Mouse (Mus musculus): ENCODE results near the gene Atl1. TPM values are rescaled to one million over a fixed set of nuclear protein-coding genes. Genes with fewer than 3 reads are reported as not detected.

Atl1 gene
- polyA plus RNA-seq, 1 experiment from 2014 or later, result 132 TPM

- no peaks in the 10 kb centered on the region for H3K4me1 ChIP-seq (replicated peaks)
- H3K27ac ChIP-seq (replicated peaks), result no peak overlapping the region
- no peak for ATAC-seq (ENCODE audit: low FRiP score, low read depth)
- no peaks in the 10 kb centered on the region for H3K27me3 ChIP-seq
- no peak overlapping the region for H3K4me2 ChIP-seq
- no peaks in the 10 kb centered on the region for H3K9me3 ChIP-seq
- WGBS, result 82% methylated on average over 2 of the region's 2 CpGs
- no peak overlapping the region for H3K9ac ChIP-seq
- H3K36me3 ChIP-seq, result no peaks in the 10 kb centered on the region
- H3K4me3 ChIP-seq, result no peak overlapping the region
Measured at GRCm38 (mm10) chr12:69917870-69918269, 25.5 kb downstream of the Atl1 start.

DNA sequence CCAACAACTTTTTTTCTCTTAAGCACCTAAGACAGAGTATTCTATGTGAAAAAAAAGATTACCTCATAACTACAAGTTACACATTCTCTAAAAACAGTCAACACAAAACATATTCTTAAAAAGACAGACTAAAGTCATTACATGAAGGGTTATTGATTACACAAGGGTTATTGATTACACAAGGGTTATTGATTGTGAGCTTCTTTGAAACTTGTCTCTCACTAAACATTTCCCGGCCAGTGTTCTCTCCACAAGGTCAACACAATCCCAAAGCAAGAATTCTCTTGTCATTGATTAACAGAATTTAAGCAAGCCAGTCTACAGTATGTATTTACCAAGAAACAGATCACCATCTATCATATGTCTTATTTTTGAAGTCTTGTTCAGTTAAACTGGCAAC lies 29.7 kb downstream of the Atl1 start:
- no peaks in the 10 kb centered on the region for H3K36me3 ChIP-seq
- no peaks in the 10 kb centered on the region for H3K4me1 ChIP-seq (replicated peaks)
- H3K4me2 ChIP-seq, result no peak overlapping the region
- no peak for ATAC-seq (ENCODE audit: low FRiP score, low read depth)
- no peak overlapping the region for H3K4me3 ChIP-seq
- H3K27me3 ChIP-seq, result no peaks in the 10 kb centered on the region
- H3K9ac ChIP-seq, result no peak overlapping the region
- WGBS, result 81% methylated on average over 1 of the region's 1 CpGs
- H3K9me3 ChIP-seq, result no peaks in the 10 kb centered on the region
- no peak overlapping the region for H3K27ac ChIP-seq (replicated peaks)

DNA sequence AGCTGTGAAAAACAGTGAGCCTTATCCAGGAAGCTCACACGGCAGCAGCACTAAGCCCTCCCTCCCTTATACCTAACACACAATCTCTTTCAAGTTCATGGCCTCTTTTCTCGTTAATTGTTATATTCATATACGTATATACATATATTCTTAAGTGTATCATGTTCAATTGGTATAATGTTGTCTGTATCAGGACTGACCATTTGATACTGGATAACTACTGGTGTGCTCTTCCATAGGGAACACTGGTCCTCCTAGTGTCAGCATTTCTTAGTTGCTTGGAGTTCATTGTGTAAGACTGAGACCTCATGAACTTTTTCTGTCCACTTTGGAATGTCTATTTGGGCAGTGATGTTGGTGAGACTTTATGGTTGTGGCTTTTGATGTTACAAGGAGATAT lies 30.7 kb downstream of the Atl1 start:
- Histone ChIP-seq H3K4me1 (replicated peaks) (no peaks in the 10 kb centered on the region), H3K36me3 (peaks cover 5% of the 10 kb centered on the region; the same call in 1 of the 2 replicates), H3K27ac (replicated peaks) (no peak overlapping the region), H3K9ac (no peak overlapping the region), H3K4me3 (no peak overlapping the region), H3K4me2 (no peak overlapping the region), H3K9me3 (no peaks in the 10 kb centered on the region), H3K27me3 (no peaks in the 10 kb centered on the region)
- no peak for ATAC-seq (ENCODE audit: low FRiP score, low read depth)
- WGBS, result 85% methylated on average over 3 of the region's 3 CpGs

GRCm38 (mm10) chr12:69923603-69924002 lies 31.2 kb downstream of the Atl1 start:
- Histone ChIP-seq H3K36me3 (peaks cover 5% of the 10 kb centered on the region; the same call in 1 of the 2 replicates), H3K27ac (replicated peaks) (no peak overlapping the region), H3K9me3 (no peaks in the 10 kb centered on the region), H3K9ac (no peak overlapping the region), H3K4me3 (no peak overlapping the region), H3K4me2 (no peak overlapping the region), H3K4me1 (replicated peaks) (no peaks in the 10 kb centered on the region), H3K27me3 (no peaks in the 10 kb centered on the region)
- ATAC-seq (ENCODE audit: low FRiP score, low read depth), result no peak
- WGBS, result 69% methylated on average over 3 of the region's 3 CpGs

- Histone ChIP-seq H3K9ac (no peak overlapping the region), H3K27me3 (no peaks in the 10 kb centered on the region), H3K36me3 (peaks cover 5% of the 10 kb centered on the region), H3K9me3 (no peaks in the 10 kb centered on the region), H3K4me3 (no peak overlapping the region), H3K4me1 (replicated peaks) (no peaks in the 10 kb centered on the region), H3K4me2 (no peak overlapping the region), H3K27ac (replicated peaks) (no peak overlapping the region)
- 15% methylated on average over 5 of the region's 5 CpGs for WGBS
- ATAC-seq (ENCODE audit: low FRiP score, low read depth), result no peak
Measured at GRCm38 (mm10) chr12:69924012-69924411, 31.6 kb downstream of the Atl1 start.

DNA sequence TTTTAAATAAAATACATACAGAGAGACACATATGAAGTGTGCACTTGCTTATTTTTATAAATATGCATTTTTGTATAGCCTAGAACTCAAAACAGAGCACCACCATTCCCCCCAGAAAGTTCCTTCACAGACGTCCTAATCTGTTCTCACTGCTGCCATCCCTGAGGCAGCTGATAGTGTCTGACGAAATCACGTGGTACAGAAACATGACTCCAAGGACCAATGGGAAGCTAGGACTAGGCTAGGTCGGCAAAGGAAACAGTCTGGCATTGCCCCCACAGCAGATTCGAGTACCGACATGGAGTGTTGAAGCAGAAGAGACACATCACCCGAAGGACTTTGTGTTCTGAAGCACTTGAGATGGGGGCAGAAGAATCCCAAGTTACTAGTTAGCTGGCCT lies 34.3 kb downstream of the Atl1 start:
- no peaks in the 10 kb centered on the region for H3K9me3 ChIP-seq
- H3K27ac ChIP-seq (replicated peaks), result no peak overlapping the region
- H3K4me1 ChIP-seq (replicated peaks), result no peaks in the 10 kb centered on the region
- no peak overlapping the region for H3K4me3 ChIP-seq
- no peaks in the 10 kb centered on the region for H3K27me3 ChIP-seq
- peaks cover 22% of the 10 kb centered on the region for H3K36me3 ChIP-seq
- ATAC-seq (ENCODE audit: low FRiP score, low read depth), result no peak
- H3K9ac ChIP-seq, result no peak overlapping the region
- H3K4me2 ChIP-seq, result no peak overlapping the region
- WGBS, result 55% methylated on average over 7 of the region's 7 CpGs

- Histone ChIP-seq H3K27ac (replicated peaks) (no peak overlapping the region), H3K9ac (no peak overlapping the region), H3K27me3 (no peaks in the 10 kb centered on the region), H3K4me2 (no peak overlapping the region), H3K4me1 (replicated peaks) (no peaks in the 10 kb centered on the region), H3K36me3 (peaks cover 63% of the 10 kb centered on the region), H3K9me3 (no peaks in the 10 kb centered on the region), H3K4me3 (no peak overlapping the region)
- no peak for ATAC-seq (ENCODE audit: low FRiP score, low read depth)
- WGBS, result 54% methylated on average over 5 of the region's 5 CpGs
Measured at GRCm38 (mm10) chr12:69937731-69938130, 45.3 kb downstream of the Atl1 start.

DNA sequence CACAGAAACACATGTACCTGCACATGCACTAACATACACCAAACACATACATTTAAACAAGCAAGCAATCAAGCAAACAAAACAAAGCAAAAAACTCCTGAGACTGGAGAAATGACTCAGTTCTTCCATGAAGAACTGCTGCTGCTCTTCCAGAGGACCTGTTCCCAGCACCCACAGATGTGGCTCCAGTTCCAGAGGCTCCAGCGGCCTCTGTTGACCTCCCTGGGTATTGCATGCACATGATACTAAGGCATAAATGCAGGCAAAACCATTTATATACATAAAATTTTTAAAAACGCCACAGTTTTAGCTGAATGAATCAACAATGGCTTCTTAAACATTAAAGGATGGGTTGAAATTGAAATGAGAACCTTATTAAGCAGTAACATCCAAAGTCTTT lies 46.9 kb downstream of the Atl1 start:
- no peaks in the 10 kb centered on the region for H3K27me3 ChIP-seq
- H3K36me3 ChIP-seq, result peaks cover 66% of the 10 kb centered on the region
- no peak overlapping the region for H3K9ac ChIP-seq
- WGBS, result 69% methylated on average over 2 of the region's 2 CpGs
- no peak overlapping the region for H3K4me3 ChIP-seq
- no peak overlapping the region for H3K4me2 ChIP-seq
- H3K9me3 ChIP-seq, result no peaks in the 10 kb centered on the region
- ATAC-seq (ENCODE audit: low FRiP score, low read depth), result no peak
- no peak overlapping the region for H3K27ac ChIP-seq (replicated peaks)
- no peaks in the 10 kb centered on the region for H3K4me1 ChIP-seq (replicated peaks)

DNA sequence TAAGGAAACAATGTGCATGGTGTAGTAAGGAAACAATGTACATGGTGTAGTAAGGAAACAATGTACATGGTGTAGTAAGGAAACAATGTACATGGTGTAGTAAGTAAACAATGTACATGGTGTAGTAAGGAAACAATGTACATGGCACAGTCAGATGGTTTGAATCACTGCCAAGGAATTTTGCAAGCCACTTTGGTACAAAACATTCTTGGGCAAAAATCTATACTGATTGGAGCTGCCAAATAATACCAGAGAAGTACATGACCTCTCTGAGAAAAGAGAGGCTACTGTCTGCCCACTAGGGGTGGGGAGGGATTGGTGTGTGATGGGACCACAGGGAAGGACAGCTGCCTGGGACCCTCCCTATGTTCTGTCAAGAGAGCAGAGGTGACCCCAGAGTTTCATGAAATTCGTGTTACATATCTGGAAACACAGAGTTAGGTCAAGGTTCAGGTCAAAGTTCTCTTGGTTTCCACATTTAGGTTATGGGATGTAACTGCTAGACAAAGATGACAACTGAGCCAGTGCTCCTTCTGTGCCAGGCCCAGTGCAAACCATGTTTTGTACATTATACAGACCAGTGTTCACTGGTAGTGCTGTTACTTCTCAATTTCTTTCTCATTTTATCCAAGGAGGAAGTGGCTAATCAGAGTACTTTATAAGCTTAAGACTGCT lies 49.4 kb downstream of the Atl1 start:
- H3K9me3 ChIP-seq, result no peaks in the 10 kb centered on the region
- no peak overlapping the region for H3K4me3 ChIP-seq
- H3K4me2 ChIP-seq, result no peak overlapping the region
- H3K4me1 ChIP-seq (replicated peaks), result no peaks in the 10 kb centered on the region
- ATAC-seq (ENCODE audit: low FRiP score, low read depth), result no peak
- H3K27ac ChIP-seq (replicated peaks), result no peak overlapping the region
- no peaks in the 10 kb centered on the region for H3K27me3 ChIP-seq
- H3K36me3 ChIP-seq, result peaks cover 58% of the 10 kb centered on the region
- 65% methylated on average over 1 of the region's 1 CpGs for WGBS
- no peak overlapping the region for H3K9ac ChIP-seq

GRCm38 (mm10) chr12:69945861-69946260 lies 53.4 kb downstream of the Atl1 start:
- Histone ChIP-seq H3K9me3 (no peaks in the 10 kb centered on the region), H3K36me3 (peaks cover 60% of the 10 kb centered on the region), H3K4me1 (replicated peaks) (no peaks in the 10 kb centered on the region), H3K27ac (replicated peaks) (no peak overlapping the region), H3K4me3 (no peak overlapping the region), H3K9ac (no peak overlapping the region), H3K27me3 (no peaks in the 10 kb centered on the region), H3K4me2 (no peak overlapping the region)
- 96% methylated on average over 5 of the region's 5 CpGs for WGBS
- no peak for ATAC-seq (ENCODE audit: low FRiP score, low read depth)

- Histone ChIP-seq H3K4me3 (no peak overlapping the region), H3K36me3 (peaks cover 53% of the 10 kb centered on the region), H3K9me3 (no peaks in the 10 kb centered on the region), H3K27me3 (no peaks in the 10 kb centered on the region), H3K4me2 (no peak overlapping the region), H3K4me1 (replicated peaks) (no peaks in the 10 kb centered on the region), H3K9ac (no peak overlapping the region), H3K27ac (replicated peaks) (no peak overlapping the region)
- 93% methylated on average over 3 of the region's 3 CpGs for WGBS
- no peak for ATAC-seq (ENCODE audit: low FRiP score, low read depth)
Measured at GRCm38 (mm10) chr12:69947502-69947901, 55.1 kb downstream of the Atl1 start.

- Histone ChIP-seq H3K4me3 (no peak overlapping the region), H3K4me1 (replicated peaks) (no peaks in the 10 kb centered on the region), H3K9ac (no peak overlapping the region), H3K9me3 (no peaks in the 10 kb centered on the region), H3K27me3 (no peaks in the 10 kb centered on the region), H3K27ac (replicated peaks) (no peak overlapping the region), H3K36me3 (peaks cover 72% of the 10 kb centered on the region), H3K4me2 (no peak overlapping the region)
- no peak for ATAC-seq (ENCODE audit: low FRiP score, low read depth)
- 95% methylated on average over 2 of the region's 2 CpGs for WGBS
Measured at GRCm38 (mm10) chr12:69957378-69957777, 65.0 kb downstream of the Atl1 start.

GRCm38 (mm10) chr12:69962468-69962867 lies 70.1 kb downstream of the Atl1 start:
- ATAC-seq (ENCODE audit: low FRiP score, low read depth), result no peak
- H3K4me3 ChIP-seq, result no peak overlapping the region
- H3K9ac ChIP-seq, result no peak overlapping the region
- H3K27me3 ChIP-seq, result no peaks in the 10 kb centered on the region
- H3K36me3 ChIP-seq, result peaks cover 78% of the 10 kb centered on the region
- H3K4me2 ChIP-seq, result no peak overlapping the region
- no peak overlapping the region for H3K27ac ChIP-seq (replicated peaks)
- whole genome bisulfite sequencing, result 69% methylated on average over 4 of the region's 4 CpGs
- no peaks in the 10 kb centered on the region for H3K9me3 ChIP-seq
- no peaks in the 10 kb centered on the region for H3K4me1 ChIP-seq (replicated peaks)
